Mouse (Mus musculus): ENCODE measurements around the gene Zdhhc12.

Zdhhc12 gene

GRCm38 (mm10) chr2:30100214-30100613 lies 6.8 kb upstream of the Zdhhc12 start:
- no peak for DNase-seq (ENCODE audit: extremely low read depth, low read depth)

- DNase-seq (ENCODE audit: extremely low read depth, low read depth): no peak
Measured at GRCm38 (mm10) chr2:30095882-30096527, 2.6 kb upstream of the Zdhhc12 start.

- no peak for DNase-seq (ENCODE audit: extremely low read depth, low read depth)
Measured at GRCm38 (mm10) chr2:30094208-30094588, 750 bp upstream of the Zdhhc12 start.

GRCm38 (mm10) chr2:30092280-30092918 lies 1.0 kb downstream of the Zdhhc12 start:
- no peak for DNase-seq (ENCODE audit: extremely low read depth, low read depth)

GRCm38 (mm10) chr2:30091521-30091920 lies 1.9 kb downstream of the Zdhhc12 start:
- no peak for DNase-seq (ENCODE audit: extremely low read depth, low read depth)

GRCm38 (mm10) chr2:30087310-30087709 lies 6.1 kb downstream of the Zdhhc12 start:
- DNase-seq (ENCODE audit: extremely low read depth, low read depth): no peak

- no peak for DNase-seq (ENCODE audit: extremely low read depth, low read depth)
Measured at GRCm38 (mm10) chr2:30084632-30085031, 8.8 kb downstream of the Zdhhc12 start.

GRCm38 (mm10) chr2:30084113-30084512 lies 9.3 kb downstream of the Zdhhc12 start:
- DNase-seq (ENCODE audit: extremely low read depth, low read depth): no peak

- DNase-seq (ENCODE audit: extremely low read depth, low read depth): no peak
Measured at GRCm38 (mm10) chr2:30080181-30080800, 13.2 kb downstream of the Zdhhc12 start.

- DNase-seq (ENCODE audit: extremely low read depth, low read depth): no peak
Measured at GRCm38 (mm10) chr2:30078760-30079159, 14.7 kb downstream of the Zdhhc12 start.

GRCm38 (mm10) chr2:30078349-30078712 lies 15.1 kb downstream of the Zdhhc12 start:
- DNase-seq (ENCODE audit: extremely low read depth, low read depth): no peak

- DNase-seq (ENCODE audit: extremely low read depth, low read depth): no peak
Measured at GRCm38 (mm10) chr2:30077502-30078348, 15.7 kb downstream of the Zdhhc12 start, which contains the start of gene Pkn3. Gene Pkn3 (plus strand): TSS chr2:30077684.

GRCm38 (mm10) chr2:30076959-30077358 lies 16.5 kb downstream of the Zdhhc12 start:
- DNase-seq (ENCODE audit: extremely low read depth, low read depth): no peak

- no peak for DNase-seq (ENCODE audit: extremely low read depth, low read depth)
Measured at GRCm38 (mm10) chr2:30076439-30076838, 17.0 kb downstream of the Zdhhc12 start.

- no peak for DNase-seq (ENCODE audit: extremely low read depth, low read depth)
Measured at GRCm38 (mm10) chr2:30075625-30076024, 17.8 kb downstream of the Zdhhc12 start.

GRCm38 (mm10) chr2:30073285-30073684 lies 20.2 kb downstream of the Zdhhc12 start:
- no peak for DNase-seq (ENCODE audit: extremely low read depth, low read depth)

- no peak for DNase-seq (ENCODE audit: extremely low read depth, low read depth)
Measured at GRCm38 (mm10) chr2:30072875-30073274, 20.6 kb downstream of the Zdhhc12 start.

GRCm38 (mm10) chr2:30067962-30068361 lies 25.5 kb downstream of the Zdhhc12 start:
- DNase-seq (ENCODE audit: extremely low read depth, low read depth): no peak

- no peak for DNase-seq (ENCODE audit: extremely low read depth, low read depth)
Measured at GRCm38 (mm10) chr2:30067031-30067888, 26.2 kb downstream of the Zdhhc12 start.

GRCm38 (mm10) chr2:30066046-30066901 lies 27.2 kb downstream of the Zdhhc12 start:
- peak; percentile 72 for DNase-seq (ENCODE audit: extremely low read depth, low read depth)

Data from MEL-GATA-1-ER (cell line).